Mouse (Mus musculus) hindbrain, embryonic 15.5 days (tissue): ENCODE data around the gene Tnpo3. TPM values are rescaled to one million over a fixed set of nuclear protein-coding genes. Genes with fewer than 3 reads are reported as not detected.

Source experiments
- ATAC-seq: fragments of 200-750 bp; cut with Nextera tagmentation; 2 replicates; pipeline ENCODE4 v1.8.0; 2017; ENCODE audit warnings: low read depth, moderate number of reproducible peaks, moderate TSS enrichment; ENCODE audit not compliant: low FRiP score
- H3K27ac ChIP-seq: fragments of 300-500 bp; sonication (generic); replicated peaks from 2 replicates; pipeline ENCODE4 v1.5.1; 2015; ENCODE audit warnings: mild to moderate bottlenecking, inconsistent platforms
- H3K27me3 ChIP-seq: fragments of 300-500 bp; sonication (generic); 2 replicates; pipeline ENCODE4 v1.6.1; 2015; ENCODE audit warnings: control low read depth, inconsistent platforms
- H3K36me3 ChIP-seq: fragments of 300-500 bp; sonication (generic); 2 replicates; pipeline ENCODE4 v1.6.1; 2015; ENCODE audit warnings: control low read depth, inconsistent platforms
- H3K4me1 ChIP-seq: fragments of 300-500 bp; sonication (generic); replicated peaks from 2 replicates; pipeline ENCODE4 v1.6.1; 2015; ENCODE audit warnings: control low read depth, inconsistent platforms
- H3K4me2 ChIP-seq: fragments of 300-500 bp; sonication (generic); 2 replicates; pipeline ENCODE4 v1.6.1; 2015; ENCODE audit warnings: moderate library complexity, mild to moderate bottlenecking, inconsistent platforms
- H3K4me3 ChIP-seq: fragments of 300-500 bp; sonication (generic); 2 replicates; pipeline ENCODE4 v1.5.1; 2015; ENCODE audit warnings: mild to moderate bottlenecking, inconsistent platforms
- H3K9ac ChIP-seq: fragments of 300-500 bp; sonication (generic); 2 replicates; pipeline ENCODE4 v1.6.1; 2015; ENCODE audit warnings: inconsistent platforms
- H3K9me3 ChIP-seq: fragments of 300-500 bp; sonication (generic); 2 replicates; pipeline ENCODE4 v1.6.1; 2016; ENCODE audit warnings: control low read depth, inconsistent platforms
- WGBS: fragments of 180-500 bp; shearing (Covaris S2); methylation state at CpG from one replicate; pipeline ENCODE4 v1.1.7; 2015; 5-methylcytosine and 5-hydroxymethylcytosine counted together
- polyA plus RNA-seq: library from polyadenylated mRNA; unstranded; fragments of >200 nt; fragmentation: Nextera tagmentation; extraction: Ambion mirVana; gene quantifications from 2 replicates; pipeline ENCODE4 v1.2.1, GENCODE M21; 2015

Tnpo3 gene
- polyA plus RNA-seq, 1 experiment from 2014 or later: 85.5 TPM

DNA sequence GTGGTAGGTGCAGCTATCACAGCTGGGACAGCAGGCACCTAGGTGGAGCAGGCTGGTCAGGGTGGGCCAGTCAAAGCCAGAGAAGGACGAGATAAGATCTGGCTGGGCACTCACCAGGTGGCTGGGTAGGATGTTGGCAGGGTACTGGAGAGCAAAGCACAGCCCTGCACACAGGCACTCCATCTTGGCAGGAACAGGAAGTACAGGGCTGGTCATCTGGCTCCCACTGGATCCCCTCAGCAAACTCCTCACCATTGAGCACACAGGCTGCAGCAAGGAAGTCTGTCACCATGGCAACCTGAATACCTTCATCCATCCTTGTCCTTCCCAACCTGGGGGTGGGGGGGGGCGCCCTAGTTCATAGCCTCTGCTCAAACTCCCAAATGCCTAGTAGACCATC, 111.9 kb downstream of the Tnpo3 start:
- H3K9me3 ChIP-seq: no peaks in the 10 kb centered on the region
- no peak overlapping the region for H3K9ac ChIP-seq
- no peak overlapping the region for H3K4me2 ChIP-seq
- H3K27ac ChIP-seq: no peak overlapping the region
- H3K4me1 ChIP-seq: no peaks in the 10 kb centered on the region; the same call in 1 of the 2 replicates
- H3K4me3 ChIP-seq: no peak overlapping the region
- H3K27me3 ChIP-seq: peaks cover 34% of the 10 kb centered on the region
- ATAC-seq: peak; percentile 75; the same call in 1 of the 2 replicates
- WGBS: 41% methylated on average over 2 of the region's 2 CpGs
- H3K36me3 ChIP-seq: no peaks in the 10 kb centered on the region

- Histone ChIP-seq H3K27ac (no peak overlapping the region), H3K4me3 (no peak overlapping the region), H3K27me3 (peaks cover 34% of the 10 kb centered on the region), H3K4me2 (no peak overlapping the region), H3K4me1 (no peaks in the 10 kb centered on the region; the same call in 1 of the 2 replicates), H3K9me3 (no peaks in the 10 kb centered on the region), H3K9ac (no peak overlapping the region), H3K36me3 (no peaks in the 10 kb centered on the region)
- ATAC-seq: no peak
- WGBS: 20% methylated on average over 22 of the region's 25 CpGs
These were observed 113.4 kb downstream of the Tnpo3 start for GRCm38 (mm10) chr6:29496270-29496669.

DNA sequence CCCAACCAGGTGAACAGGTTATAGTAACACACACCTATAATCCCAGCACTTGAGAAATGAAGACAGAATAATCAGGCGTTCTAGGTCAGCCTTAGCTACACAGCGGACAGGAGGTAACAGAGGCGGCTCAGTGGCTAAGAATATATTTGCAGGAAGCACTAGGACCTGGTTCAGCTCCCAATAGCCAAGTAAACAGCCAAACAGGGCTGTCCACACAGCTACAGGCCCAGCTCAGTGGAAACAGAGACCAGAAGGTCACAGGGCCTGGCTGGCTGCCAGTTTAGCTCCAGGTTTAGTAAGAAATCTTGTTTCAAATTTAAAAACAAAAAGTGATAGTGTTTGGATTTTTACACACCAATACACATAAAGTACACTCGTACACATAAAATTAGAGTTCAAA, 115.6 kb downstream of the Tnpo3 start:
- 91% methylated on average over 4 of the region's 4 CpGs for WGBS
- H3K27me3 ChIP-seq: peaks cover 34% of the 10 kb centered on the region
- H3K36me3 ChIP-seq: no peaks in the 10 kb centered on the region
- no peak overlapping the region for H3K4me3 ChIP-seq
- ATAC-seq: no peak
- no peaks in the 10 kb centered on the region; the same call in 1 of the 2 replicates for H3K4me1 ChIP-seq
- H3K9me3 ChIP-seq: no peaks in the 10 kb centered on the region
- no peak overlapping the region for H3K4me2 ChIP-seq
- no peak overlapping the region for H3K27ac ChIP-seq
- H3K9ac ChIP-seq: no peak overlapping the region

Other genes starting within 250 kb of the Tnpo3 start
- gene Opn1sw, start 221.4 kb downstream of the Tnpo3 start, polyA plus RNA-seq: 0.34 and 0.53 TPM in 2 replicates
- 43.3 and 52.6 TPM in 2 replicates for gene Ccdc136, start 213.6 kb downstream of the Tnpo3 start, polyA plus RNA-seq
- gene Flnc, start 176.6 kb downstream of the Tnpo3 start, polyA plus RNA-seq: 4.2 and 5.1 TPM in 2 replicates
- gene Atp6v1f, start 142.2 kb downstream of the Tnpo3 start, polyA plus RNA-seq: 346 and 360 TPM in 2 replicates
- gene Atp6v1fnb, start 138.4 kb downstream of the Tnpo3 start, polyA plus RNA-seq: 0.35 and 0.42 TPM in 2 replicates
- gene Kcp, start 101.9 kb downstream of the Tnpo3 start, polyA plus RNA-seq: 20.3 and 20.8 TPM in 2 replicates
- 1.7 and 2.5 TPM in 2 replicates for gene Irf5, start 83.3 kb downstream of the Tnpo3 start, polyA plus RNA-seq
- gene Tspan33, start 84.3 kb upstream of the Tnpo3 start, polyA plus RNA-seq: 11.9 and 14.4 TPM in 2 replicates
- 14.7 and 15.7 TPM in 2 replicates for gene Smo, start 125.6 kb upstream of the Tnpo3 start, polyA plus RNA-seq
- 20.2 and 20.7 TPM in 2 replicates for gene Ahcyl2, start 158.1 kb upstream of the Tnpo3 start, polyA plus RNA-seq